Mouse (Mus musculus): ENCODE measurements around the gene Ndc80. TPM values are rescaled to one million over a fixed set of nuclear protein-coding genes. Genes with fewer than 3 reads are reported as not detected.

Gene Ndc80
- total and polyA plus RNA-seq, 3 experiments, result 24.4 to 44.5 (median 41.8) TPM

GRCm38 (mm10) chr17:71460312-71460711, 66.3 kb downstream of the Ndc80 start:
- H3K9ac ChIP-seq (ENCODE audit: insufficient read depth, low read depth), result no peak overlapping the region
- H3K4me1 ChIP-seq (ENCODE audit: control insufficient read depth in 1 of 2, insufficient read depth in 2 of 2), result no peaks in the 10 kb centered on the region
- DNase-seq (ENCODE audit: extremely low read depth), result no peak
- H3K27me3 ChIP-seq (replicated peaks), result no peaks in the 10 kb centered on the region
- no peak overlapping the region for H3K4me3 ChIP-seq (replicated peaks in 1 of 3; ENCODE audit: low read depth in 2 of 3, low read length in 2 of 3, poor library complexity in 1 of 3)
- peaks cover 35 to 79% of the 10 kb centered on the region in 2 experiments for H3K36me3 ChIP-seq (replicated peaks in 1 of 2; ENCODE audit: control insufficient read depth in 1 of 2, insufficient read depth in 1 of 2, low read length in 1 of 2)
- H3K27ac ChIP-seq (ENCODE audit: insufficient read depth, low read depth), result no peak overlapping the region
- no peaks in the 10 kb centered on the region for H3K9me3 ChIP-seq (replicated peaks; ENCODE audit: low read length)
- peaks cover 20% of the 10 kb centered on the region for H3K79me2 ChIP-seq (replicated peaks; ENCODE audit: control insufficient read depth, extremely low read depth, insufficient read depth, poor library complexity, severe bottlenecking)
- no peak overlapping the region for H3K4me2 ChIP-seq (ENCODE audit: insufficient read depth, low read depth, poor library complexity, severe bottlenecking)
- TF ChIP-seq EP300 (IDR thresholded peaks at IDR 0.05; ENCODE audit: low read length) (no peak), ELF1 (IDR thresholded peaks at IDR 0.05; ENCODE audit: low read depth, low read length) (no peak)
- in situ Hi-C loops (cut with MboI; ENCODE audit: low pct_ligation_motif_present, low pct_unique_long_range_greater_than_20kb, low sequenced_read_pairs), result no loop called here
- dilution Hi-C loops (cut with MboI; ENCODE audit: extremely low pct_ligation_motif_present, extremely low pct_unique_long_range_greater_than_20kb, low sequenced_read_pairs), result no loop called here

GRCm38 (mm10) chr17:71459818-71460217, 66.8 kb downstream of the Ndc80 start, which contains the start of gene Gm4707:
Gene Gm4707, minus strand, starts transcription at chr17:71459918.
- H3K4me1 ChIP-seq (ENCODE audit: control insufficient read depth in 1 of 2, insufficient read depth in 2 of 2), result no peaks in the 10 kb centered on the region
- H3K36me3 ChIP-seq (replicated peaks in 1 of 2; ENCODE audit: control insufficient read depth in 1 of 2, insufficient read depth in 1 of 2, low read length in 1 of 2), result peaks cover 38 to 81% of the 10 kb centered on the region in 2 experiments
- H3K27ac ChIP-seq (ENCODE audit: insufficient read depth, low read depth), result no peak within 1 kb of the TSS
- TF ChIP-seq ELF1 (IDR thresholded peaks at IDR 0.05; ENCODE audit: low read depth, low read length) (no peak), CTCF (conservative IDR thresholded peaks at IDR 0.05 in 1 of 2, IDR thresholded peaks at IDR 0.05 in 1 of 2; ENCODE audit: low read depth in 2 of 2, low read length in 2 of 2) (no peak), POLR2AphosphoS2 (IDR thresholded peaks at IDR 0.05; ENCODE audit: low read depth, low read length) (no peak), JUN (IDR thresholded peaks at IDR 0.05; ENCODE audit: insufficient read depth, low read depth, low read length) (no peak), PAX5 (IDR thresholded peaks at IDR 0.05; ENCODE audit: low read length) (no peak), CHD1 (IDR thresholded peaks at IDR 0.05; ENCODE audit: low read depth, low read length) (no peak), GABPA (IDR thresholded peaks at IDR 0.05; ENCODE audit: insufficient replicate concordance, low read depth, low read length) (no peak), ZC3H11A (IDR thresholded peaks at IDR 0.05; ENCODE audit: low read depth, low read length) (no peak), MYC (IDR thresholded peaks at IDR 0.05; ENCODE audit: low read depth, low read length) (no peak), SIN3A (IDR thresholded peaks at IDR 0.05; ENCODE audit: low read length) (no peak), KAT2A (IDR thresholded peaks at IDR 0.05; ENCODE audit: insufficient replicate concordance, low read length) (no peak), USF2 (conservative IDR thresholded peaks at IDR 0.05; ENCODE audit: low read depth, low read length) (no peak), ETS1 (conservative IDR thresholded peaks at IDR 0.05; ENCODE audit: low read depth, low read length) (no peak), MAZ (IDR thresholded peaks at IDR 0.05; ENCODE audit: low read depth, low read length) (no peak), MEF2A (IDR thresholded peaks at IDR 0.05; ENCODE audit: borderline replicate concordance, low read depth, low read length) (no peak), ZKSCAN1 (IDR thresholded peaks at IDR 0.05; ENCODE audit: borderline replicate concordance, low read depth, low read length) (no peak), MAFK (IDR thresholded peaks at IDR 0.05; ENCODE audit: insufficient replicate concordance, low read length) (no peak)
- no peak within 1 kb of the TSS for H3K4me3 ChIP-seq (replicated peaks in 1 of 3; ENCODE audit: low read depth in 2 of 3, low read length in 2 of 3, poor library complexity in 1 of 3)
- no peaks in the 10 kb centered on the region for H3K9me3 ChIP-seq (replicated peaks; ENCODE audit: low read length)
- dilution Hi-C loops (cut with MboI; ENCODE audit: extremely low pct_ligation_motif_present, extremely low pct_unique_long_range_greater_than_20kb, low sequenced_read_pairs), result no loop called here
- in situ Hi-C loops (cut with MboI; ENCODE audit: low pct_ligation_motif_present, low pct_unique_long_range_greater_than_20kb, low sequenced_read_pairs), result no loop called here
- H3K27me3 ChIP-seq (replicated peaks), result no peaks in the 10 kb centered on the region
- no peak for DNase-seq (ENCODE audit: extremely low read depth)
- H3K9ac ChIP-seq (ENCODE audit: insufficient read depth, low read depth), result no peak within 1 kb of the TSS
- H3K79me2 ChIP-seq (replicated peaks; ENCODE audit: control insufficient read depth, extremely low read depth, insufficient read depth, poor library complexity, severe bottlenecking), result peaks cover 15% of the 10 kb centered on the region
- no peak within 1 kb of the TSS for H3K4me2 ChIP-seq (ENCODE audit: insufficient read depth, low read depth, poor library complexity, severe bottlenecking)
